Mouse (Mus musculus): ENCODE measurements around the gene Slc6a18.

DNA sequence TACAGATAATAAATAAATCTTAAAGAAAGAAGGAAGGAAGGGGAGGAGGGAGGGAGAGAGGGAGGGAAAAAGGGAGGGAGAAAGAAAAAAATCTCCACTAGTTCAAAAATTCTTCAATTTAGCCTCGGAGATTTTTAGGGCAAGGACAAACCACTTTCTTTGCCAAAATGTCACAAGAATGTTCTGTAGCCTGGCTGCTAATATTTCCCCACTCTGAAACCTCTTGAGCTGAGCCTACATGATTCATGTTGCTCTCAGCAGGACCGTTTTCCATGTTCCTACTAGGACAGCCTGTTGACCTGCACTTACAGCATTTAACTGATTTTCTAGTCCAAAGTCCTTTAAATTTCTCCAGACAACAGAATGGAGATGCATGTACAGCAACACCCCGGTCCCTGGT, 22.8 kb downstream of the Slc6a18 start:
- no peak for TF ChIP-seq RCOR1 (IDR thresholded peaks at IDR 0.05; ENCODE audit: low read depth, low read length)
- no peak for TF ChIP-seq POLR2A (IDR thresholded peaks at IDR 0.05; ENCODE audit: control insufficient read depth in 1 of 2, insufficient read depth in 1 of 2, low read depth in 1 of 2, low read length in 2 of 2, poor library complexity in 1 of 2)
- no peak for TF ChIP-seq KAT2A (conservative IDR thresholded peaks at IDR 0.05; ENCODE audit: low read depth, low read length)
- no peak for TF ChIP-seq CTCF (IDR thresholded peaks at IDR 0.05 in 2 of 3, conservative IDR thresholded peaks at IDR 0.05 in 1 of 3; ENCODE audit: control insufficient read depth in 1 of 3, insufficient read depth in 1 of 3, low read depth in 2 of 3, low read length in 3 of 3, poor library complexity in 1 of 3, severe bottlenecking in 1 of 3)
- TF ChIP-seq POLR2AphosphoS2 (IDR thresholded peaks at IDR 0.05; ENCODE audit: low read length): no peak
- no peak for TF ChIP-seq SIN3A (IDR thresholded peaks at IDR 0.05; ENCODE audit: low read length)
- TF ChIP-seq ZNF384 (IDR thresholded peaks at IDR 0.05; ENCODE audit: low read depth, low read length): no peak
- TF ChIP-seq USF2 (IDR thresholded peaks at IDR 0.05; ENCODE audit: borderline replicate concordance in 1 of 2, insufficient read depth in 1 of 2, low read depth in 1 of 2, low read length in 2 of 2): no peak

All from MEL (cell line).